Mouse (Mus musculus): ENCODE data around the gene Aqp7. TPM values are rescaled to one million over a fixed set of nuclear protein-coding genes. Genes with fewer than 3 reads are reported as not detected.

The Aqp7 gene
- polyA plus RNA-seq, 1 experiment from 2014 or later, result not detected

DNA sequence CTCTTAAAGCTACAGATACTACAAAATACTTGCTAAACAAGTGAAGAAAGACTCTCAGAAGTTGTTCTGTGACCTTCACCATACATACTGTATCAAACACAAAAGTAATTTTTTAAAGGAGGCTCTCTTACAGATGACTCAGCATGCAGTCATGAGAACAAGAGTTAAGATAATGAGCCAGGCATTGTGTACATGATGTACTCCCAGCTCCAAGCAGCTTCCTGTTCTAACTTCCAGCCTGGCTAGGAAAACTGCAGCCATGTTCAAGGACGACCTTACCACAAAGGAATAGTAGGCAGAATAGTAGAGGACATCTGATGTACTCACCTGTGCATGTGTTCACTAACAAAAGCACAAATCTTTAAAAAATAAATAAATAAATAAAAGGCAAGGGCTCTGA, 47.7 kb downstream of the Aqp7 start:
- H3K4me1 ChIP-seq, result 0 out of 2 replicates have a peak, but pooled peaks cover 3% of the 10 kb centered on the region
- ATAC-seq (ENCODE audit: extremely low read depth, insufficient number of reproducible peaks, low FRiP score, low TSS enrichment), result no peak
- no peak overlapping the region for H3K4me3 ChIP-seq
- 73% methylated on average over 1 of the region's 1 CpGs for WGBS
- H3K4me2 ChIP-seq, result no peak overlapping the region
- H3K9me3 ChIP-seq, result no peaks in the 10 kb centered on the region
- no peak overlapping the region for H3K9ac ChIP-seq
- no peak overlapping the region for H3K27ac ChIP-seq (replicated peaks)
- H3K27me3 ChIP-seq (replicated peaks), result no peaks in the 10 kb centered on the region
- H3K36me3 ChIP-seq, result peaks cover 99% of the 10 kb centered on the region

DNA sequence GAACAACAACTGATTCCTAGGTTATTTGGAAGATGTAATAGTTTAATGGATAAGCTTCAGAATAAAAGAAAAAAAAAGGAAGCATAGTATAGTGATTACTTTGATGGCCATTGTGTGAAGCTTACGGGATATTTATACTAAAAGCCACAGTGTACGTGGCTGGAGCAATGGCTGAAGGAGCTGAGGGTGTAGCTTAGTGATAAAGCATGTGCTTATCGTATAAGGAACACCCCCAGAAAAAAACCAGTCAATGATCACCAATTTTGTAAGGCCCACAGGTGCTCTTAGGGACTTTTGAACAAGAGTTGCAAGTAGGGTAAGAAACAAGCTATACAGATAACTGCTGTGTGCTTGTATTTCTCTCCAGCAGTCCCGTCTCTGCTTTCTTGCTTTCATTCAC, 50.0 kb downstream of the Aqp7 start:
- H3K27ac ChIP-seq (replicated peaks), result no peak overlapping the region
- H3K9ac ChIP-seq, result no peak overlapping the region
- no peaks in the 10 kb centered on the region for H3K9me3 ChIP-seq
- no peak overlapping the region for H3K4me3 ChIP-seq
- H3K27me3 ChIP-seq (replicated peaks), result no peaks in the 10 kb centered on the region
- peaks cover 99% of the 10 kb centered on the region for H3K36me3 ChIP-seq
- WGBS, result 87% methylated on average over 4 of the region's 4 CpGs
- no peak for ATAC-seq (ENCODE audit: extremely low read depth, insufficient number of reproducible peaks, low FRiP score, low TSS enrichment)
- H3K4me1 ChIP-seq, result 0 out of 2 replicates have a peak, but pooled peaks cover under 1% of the 10 kb centered on the region
- no peak overlapping the region for H3K4me2 ChIP-seq

DNA sequence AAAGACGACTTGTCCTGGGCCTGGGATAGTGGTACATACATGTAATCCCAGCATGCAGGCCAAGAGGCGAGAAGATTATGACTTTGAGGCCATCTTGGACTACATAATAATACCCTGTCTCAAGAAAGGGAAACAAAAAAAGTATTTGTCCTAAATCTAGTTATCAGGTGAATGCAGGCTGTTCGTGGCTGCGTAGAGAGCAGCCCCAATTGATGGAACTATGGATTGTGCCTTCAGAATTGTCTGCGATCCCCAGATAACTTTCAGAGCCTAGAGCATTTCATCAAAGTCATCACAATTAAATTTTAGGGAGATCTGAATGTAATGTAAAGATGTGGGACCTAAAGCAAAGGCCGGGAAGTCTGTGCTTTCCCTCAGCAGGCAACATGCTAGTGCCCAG, 51.6 kb downstream of the Aqp7 start:
- WGBS, result 91% methylated on average over 6 of the region's 6 CpGs
- no peak for ATAC-seq (ENCODE audit: extremely low read depth, insufficient number of reproducible peaks, low FRiP score, low TSS enrichment)
- no peaks in the 10 kb centered on the region for H3K4me1 ChIP-seq
- no peaks in the 10 kb centered on the region for H3K9me3 ChIP-seq
- H3K27ac ChIP-seq (replicated peaks), result no peak overlapping the region
- H3K9ac ChIP-seq, result no peak overlapping the region
- H3K4me3 ChIP-seq, result no peak overlapping the region
- H3K4me2 ChIP-seq, result no peak overlapping the region
- no peaks in the 10 kb centered on the region for H3K27me3 ChIP-seq (replicated peaks)
- H3K36me3 ChIP-seq, result peaks cover 100% of the 10 kb centered on the region

DNA sequence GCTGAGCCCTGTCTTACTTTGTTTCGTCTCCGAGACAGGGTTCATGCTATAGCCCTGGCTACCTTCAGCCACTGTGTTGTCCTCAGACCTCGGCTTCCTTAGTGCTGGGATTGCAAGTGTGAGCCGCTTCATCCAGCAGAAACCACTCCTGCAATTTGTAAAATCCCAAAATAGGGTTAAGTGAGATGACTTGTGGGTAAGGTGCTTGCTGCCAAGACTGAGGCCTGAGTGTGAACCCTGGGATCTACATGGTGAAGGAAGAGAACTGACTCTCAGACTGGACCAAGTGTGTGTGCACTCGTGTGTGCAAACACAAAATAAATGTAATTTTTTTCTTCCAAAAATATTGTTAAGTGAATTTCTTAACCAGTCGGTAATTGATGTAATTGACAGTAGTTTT, 58.3 kb downstream of the Aqp7 start:
- Histone ChIP-seq H3K27ac (replicated peaks) (no peak overlapping the region), H3K9me3 (no peaks in the 10 kb centered on the region), H3K36me3 (peaks cover 99% of the 10 kb centered on the region), H3K9ac (no peak overlapping the region), H3K27me3 (replicated peaks) (no peaks in the 10 kb centered on the region), H3K4me2 (no peak overlapping the region), H3K4me1 (no peaks in the 10 kb centered on the region), H3K4me3 (no peak overlapping the region)
- 86% methylated on average over 6 of the region's 6 CpGs for WGBS
- ATAC-seq (ENCODE audit: extremely low read depth, insufficient number of reproducible peaks, low FRiP score, low TSS enrichment), result no peak

DNA sequence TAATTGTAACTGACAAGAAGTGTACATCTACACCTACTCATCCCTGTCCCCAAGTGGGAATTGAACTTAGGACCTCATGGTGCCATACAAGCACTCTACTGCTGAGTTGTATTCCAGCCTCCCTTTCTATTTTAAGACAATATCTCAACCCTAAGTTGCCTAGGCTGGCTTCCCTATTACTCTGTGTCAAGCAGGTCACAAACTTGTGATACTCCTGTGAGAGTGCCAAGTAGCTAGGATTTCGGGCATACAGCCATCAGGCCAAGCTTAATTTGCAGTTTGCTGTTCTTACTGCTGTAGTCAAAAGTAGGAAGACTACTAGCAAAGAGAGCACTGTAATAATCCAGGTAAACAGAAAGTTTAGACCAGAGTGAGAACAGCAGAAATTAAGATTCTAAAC, 64.3 kb downstream of the Aqp7 start:
- H3K9ac ChIP-seq, result no peak overlapping the region
- no peak overlapping the region for H3K4me3 ChIP-seq
- ATAC-seq (ENCODE audit: extremely low read depth, insufficient number of reproducible peaks, low FRiP score, low TSS enrichment), result no peak
- no peaks in the 10 kb centered on the region for H3K9me3 ChIP-seq
- H3K36me3 ChIP-seq, result peaks cover 85% of the 10 kb centered on the region
- H3K27me3 ChIP-seq (replicated peaks), result no peaks in the 10 kb centered on the region
- peaks cover 8% of the 10 kb centered on the region; the same call in 1 of the 2 replicates for H3K4me1 ChIP-seq
- no peak overlapping the region for H3K4me2 ChIP-seq
- WGBS, result 63% methylated on average over 1 of the region's 1 CpGs
- no peak overlapping the region for H3K27ac ChIP-seq (replicated peaks)

Small RNA genes within 50 kb of the gene (microRNA-seq; reads per million reads assigned to microRNA genes)
- 2.9 reads per million, percentile 9 among the genes with 10 or more reads in this experiment for gene Mir3094

Other genes with a start within 250 kb of the Aqp7 start
- 46.2 and 48.1 TPM in 2 replicates for gene B4galt1, start 194.1 kb downstream of the Aqp7 start, polyA plus RNA-seq (2015; fragmentation: Nextera tagmentation; extraction: Ambion mirVana)
- gene Spink4, start 128.1 kb downstream of the Aqp7 start, polyA plus RNA-seq (2015; fragmentation: Nextera tagmentation; extraction: Ambion mirVana), result 9.3 and 11.4 TPM in 2 replicates
- 168 and 177 TPM in 2 replicates for gene Bag1, start 99.8 kb downstream of the Aqp7 start, polyA plus RNA-seq (2015; fragmentation: Nextera tagmentation; extraction: Ambion mirVana)
- 64.6 and 76.6 TPM in 2 replicates for gene Chmp5, start 99.7 kb downstream of the Aqp7 start, polyA plus RNA-seq (2015; fragmentation: Nextera tagmentation; extraction: Ambion mirVana)
- gene Nfx1, start 77.2 kb downstream of the Aqp7 start, polyA plus RNA-seq (2015; fragmentation: Nextera tagmentation; extraction: Ambion mirVana), result 50.3 and 54.9 TPM in 2 replicates
- gene Aqp3, start 50.0 kb upstream of the Aqp7 start, polyA plus RNA-seq (2015; fragmentation: Nextera tagmentation; extraction: Ambion mirVana), result 0.87 and 1.2 TPM in 2 replicates
- gene Nol6, start 76.3 kb upstream of the Aqp7 start, polyA plus RNA-seq (2015; fragmentation: Nextera tagmentation; extraction: Ambion mirVana), result 15.7 and 18.2 TPM in 2 replicates
- gene Ube2r2, start 87.6 kb upstream of the Aqp7 start, polyA plus RNA-seq (2015; fragmentation: Nextera tagmentation; extraction: Ambion mirVana), result 73.3 and 75.3 TPM in 2 replicates
- gene Ubap2, start 227.0 kb upstream of the Aqp7 start, polyA plus RNA-seq (2015; fragmentation: Nextera tagmentation; extraction: Ambion mirVana), result 51.5 and 53.2 TPM in 2 replicates

Data from heart, embryonic 13.5 days (tissue).